12 mouse cellular contexts compared by ENCODE assay signal in the genomic region with DNA sequence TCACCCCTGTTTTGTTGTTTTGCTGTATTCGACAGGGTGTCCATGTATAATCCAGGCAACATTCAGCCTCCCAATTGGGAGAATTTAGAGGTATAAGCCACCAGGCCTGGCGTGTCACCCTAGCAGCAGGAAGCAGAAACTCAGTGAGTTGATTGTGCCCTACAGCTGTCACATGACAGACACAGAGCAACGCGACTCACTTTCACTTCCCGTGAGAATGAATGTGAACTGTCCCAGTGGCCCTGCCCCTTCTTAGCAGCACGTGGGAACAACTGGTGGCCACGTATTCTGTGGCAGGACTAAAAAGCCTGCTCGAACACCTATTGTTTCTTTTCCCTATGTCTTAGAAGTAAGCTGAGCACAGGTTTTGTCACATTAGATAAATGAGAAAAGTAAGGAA. TPM values are rescaled to one million over a fixed set of nuclear protein-coding genes. Genes with fewer than 3 reads are reported as not detected.
A peak's percentile ranks its signal among the peaks of the same experiment; 100 is the strongest.
DNase-seq lines count a peak whose midpoint lies in the region; ATAC-seq lines count a peak whose summit lies in the region.
"Had no signal": no experiment of that assay in that cellular context is flagged by ENCODE, and none has a peak within 500 bp of the region (broad histone marks: within the 10 kb centered on the region; RNA-seq: fewer than 3 reads in every experiment).

No protein-coding gene starts in this region.

- 62% methylated on average over 8 of the region's 8 CpGs for WGBS in stomach, embryonic 15.5 days
- WGBS in hindbrain, embryonic 13.5 days = 44% methylated on average over 8 of the region's 8 CpGs

- H3K4me1 ChIP-seq in stomach, embryonic 15.5 days = no peaks in the 10 kb centered on the region
- no peaks in the 10 kb centered on the region for H3K4me1 ChIP-seq in hindbrain, embryonic 13.5 days (replicated peaks)
- H3K4me1 ChIP-seq: heart, embryonic 13.5 days had no signal

- peak; percentile 48 for DNase-seq in layer of hippocampus, adult 9-11 months
- DNase-seq in layer of hippocampus, adult 9-10 months (ENCODE audit: low spot score) = no peak
- peak; percentile 80 for DNase-seq in CD4-positive, CD25-positive, alpha-beta regulatory T cell, adult 2 months (ENCODE audit: low read depth, low spot score)
- peak; percentile 70 for DNase-seq in induced T-regulatory cell, adult 2 months (ENCODE audit: low read depth)
- no peak for DNase-seq in heart, postnatal 14 days
- no peak for DNase-seq in cerebellum, postnatal 4 days (ENCODE audit: low spot score in 2 of 2)
- DNase-seq: adrenal gland, postnatal 36 days had no signal

- no peak overlapping the region for H3K4me2 ChIP-seq in stomach, embryonic 15.5 days
- no peak overlapping the region for H3K4me2 ChIP-seq in hindbrain, embryonic 13.5 days
- H3K4me2 ChIP-seq: heart, embryonic 13.5 days had no signal

- H3K27me3 ChIP-seq in stomach, embryonic 15.5 days (replicated peaks) = no peaks in the 10 kb centered on the region
- H3K27me3 ChIP-seq in hindbrain, embryonic 13.5 days = 0 out of 2 replicates have a peak, but pooled peaks cover 8% of the 10 kb centered on the region

- no peak overlapping the region for H3K9ac ChIP-seq in stomach, embryonic 15.5 days
- H3K9ac ChIP-seq in hindbrain, embryonic 13.5 days = no peak overlapping the region
- H3K9ac ChIP-seq: heart, embryonic 13.5 days had no signal

- no peak for ATAC-seq in stomach, embryonic 15.5 days (ENCODE audit: insufficient read depth, low FRiP score, low read depth)
- no peak for ATAC-seq in hindbrain, embryonic 13.5 days (ENCODE audit: low FRiP score)

- no peak overlapping the region for H3K4me3 ChIP-seq in stomach, embryonic 15.5 days (replicated peaks)
- no peak overlapping the region for H3K4me3 ChIP-seq in hindbrain, embryonic 13.5 days
- H3K4me3 ChIP-seq: heart, embryonic 13.5 days; megakaryocyte, embryonic 14.5 days had no signal

- peak overlapping the region; percentile 77 for H3K27ac ChIP-seq in stomach, embryonic 15.5 days
- no peak overlapping the region for H3K27ac ChIP-seq in hindbrain, embryonic 13.5 days
- H3K27ac ChIP-seq: heart, embryonic 13.5 days had no signal

- intact Hi-C loops in heart, postnatal 14 days (cut with DNase I) = loop anchor here (10.0 kb wide), 1 partner anchor 1066 kb away; no protein-coding TSS in a partner anchor

- H3K36me3 ChIP-seq in stomach, embryonic 15.5 days = no peaks in the 10 kb centered on the region
- H3K36me3 ChIP-seq in hindbrain, embryonic 13.5 days = no peaks in the 10 kb centered on the region
- H3K36me3 ChIP-seq: G1E; heart, embryonic 13.5 days had no signal

- no peaks in the 10 kb centered on the region for H3K9me3 ChIP-seq in stomach, embryonic 15.5 days
- no peaks in the 10 kb centered on the region for H3K9me3 ChIP-seq in hindbrain, embryonic 13.5 days
- H3K9me3 ChIP-seq: G1E; heart, embryonic 13.5 days; megakaryocyte, embryonic 14.5 days had no signal

RNA-seq across cellular contexts. Expression of gene Tmsb4x, which starts 22.0 kb away (rescaled TPM):
- polyA plus RNA-seq in stomach, embryonic 15.5 days (2015; fragmentation: Nextera tagmentation; extraction: Ambion mirVana) = 4,879 and 5,002 TPM in 2 replicates
- polyA plus RNA-seq in hindbrain, embryonic 13.5 days (2015; fragmentation: Nextera tagmentation; extraction: Ambion mirVana) = 6,428 and 6,647 TPM in 2 replicates
- 100 to 1,000 TPM; 543 to 602 TPM for total RNA-seq in heart, postnatal 14 days (2021)
- polyA plus RNA-seq: G1E had no signal

RNA-seq across cellular contexts. Expression of gene Tlr8, which starts 33.0 kb away (rescaled TPM):
- polyA plus RNA-seq in stomach, embryonic 15.5 days (2015; fragmentation: Nextera tagmentation; extraction: Ambion mirVana) = 0.37 and 0.55 TPM in 2 replicates
- 0.10 and 0.17 TPM in 2 replicates for polyA plus RNA-seq in hindbrain, embryonic 13.5 days (2015; fragmentation: Nextera tagmentation; extraction: Ambion mirVana)
- total RNA-seq in heart, postnatal 14 days (2021) = 1 to 10 TPM; 1.9 to 2.2 TPM
- polyA plus RNA-seq: G1E had no signal

Comparison
In these comparisons a context has a peak if more than half of its experiments do, and no peak if none do; other contexts are left out.
1. DNase-seq: peak in layer of hippocampus, adult 9-11 months (single experiment), CD4-positive, CD25-positive, alpha-beta regulatory T cell, adult 2 months (single experiment) and induced T-regulatory cell, adult 2 months (single experiment); none in layer of hippocampus, adult 9-10 months (single experiment), heart, postnatal 14 days (0 of 2) and cerebellum, postnatal 4 days (0 of 2).